8 mouse cellular contexts compared by ENCODE assay signal in the genomic region with DNA sequence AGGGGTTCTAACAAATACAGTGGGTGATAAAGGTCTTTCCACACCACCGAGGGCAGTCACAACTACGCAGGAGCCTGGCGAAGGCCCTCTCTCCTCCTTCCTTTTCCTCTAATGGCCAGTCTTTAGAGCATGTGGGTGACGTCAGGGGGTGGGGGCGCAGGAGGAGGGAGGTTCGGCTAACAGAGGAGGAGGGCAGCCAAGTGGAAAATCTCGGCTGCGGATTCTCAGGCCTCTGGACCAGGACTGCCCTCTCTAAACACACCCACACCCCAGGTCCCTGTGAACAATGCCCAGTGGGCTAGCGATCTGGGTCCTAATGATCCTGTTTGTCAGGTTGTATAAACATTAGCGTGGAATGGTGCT. TPM values are rescaled to one million over a fixed set of nuclear protein-coding genes. Genes with fewer than 3 reads are reported as not detected.
A peak's percentile ranks its signal among the peaks of the same experiment; 100 is the strongest.
DNase-seq lines count a peak whose midpoint lies in the region; ATAC-seq lines count a peak whose summit lies in the region.

No protein-coding gene starts in this region.

- peak overlapping the region; percentile 79 for H3K4me3 ChIP-seq in intestine, embryonic 14.5 days (ENCODE audit: low read depth, low read length)
- peak overlapping the region; percentile 27 for H3K4me3 ChIP-seq in macrophage (ENCODE audit: inconsistent target)

- peak; percentile 89 for DNase-seq in adrenal gland, postnatal 10 days
- peak; percentile 90 for DNase-seq in embryo, embryonic 10.5 days (ENCODE audit: low spot score)
- peak; percentile 80 for DNase-seq in gastrocnemius, postnatal 25 days
- DNase-seq in intestine, embryonic 14.5 days (ENCODE audit: low spot score), result peak; percentile 89
- DNase-seq in left cerebral cortex, adult 9 months (ENCODE audit: low spot score in 2 of 2), result peak; percentile 44 to 74
- peak; percentile 65 for DNase-seq in right cerebral cortex, postnatal 14 days
- DNase-seq in natural killer cell, adult 2 months (ENCODE audit: low spot score in 2 of 2), result no peak

- H3K79me2 ChIP-seq in macrophage (ENCODE audit: inconsistent target), result no peaks in the 10 kb centered on the region

- H3K9me3 ChIP-seq in intestine, embryonic 14.5 days (ENCODE audit: control insufficient read depth, low read length), result no peaks in the 10 kb centered on the region

- peak overlapping the region; percentile 84 for H3K9ac ChIP-seq in intestine, embryonic 14.5 days (ENCODE audit: low read length)

- peak overlapping the region; percentile 93 for H3K27ac ChIP-seq in intestine, embryonic 14.5 days (ENCODE audit: low read depth)
- H3K27ac ChIP-seq in macrophage, result no peak overlapping the region

- H3K4me1 ChIP-seq in intestine, embryonic 14.5 days (replicated peaks; ENCODE audit: control insufficient read depth, insufficient read depth, low read length), result 0 out of 2 replicates have a peak, but pooled peaks cover 9% of the 10 kb centered on the region

- no peaks in the 10 kb centered on the region for H3K27me3 ChIP-seq in intestine, embryonic 14.5 days (replicated peaks; ENCODE audit: control insufficient read depth, insufficient read depth, low read length)

- H3K36me3 ChIP-seq in intestine, embryonic 14.5 days (ENCODE audit: control insufficient read depth, insufficient read depth, low read length), result peaks cover 13% of the 10 kb centered on the region; the same call in 1 of the 2 replicates
- H3K36me3 ChIP-seq in macrophage (ENCODE audit: inconsistent target), result no peaks in the 10 kb centered on the region

- WGBS in intestine, embryonic 14.5 days, result 0% methylated on average over 9 of the region's 10 CpGs
- WGBS in macrophage (ENCODE audit: missing documents), result 3% methylated on average over 10 of the region's 10 CpGs

- H3K4me2 ChIP-seq in intestine, embryonic 14.5 days (ENCODE audit: low read length), result peak overlapping the region; percentile 62

- ATAC-seq in intestine, embryonic 14.5 days (replicated peaks; ENCODE audit: low FRiP score, low TSS enrichment, low read depth), result peak; percentile 88

RNA-seq across cellular contexts. Expression of gene Tcaf1, which starts 17.8 kb away (rescaled TPM):
- total RNA-seq in adrenal gland, postnatal 10 days (2021), result 10 to 100 TPM; 44.3 to 48.2 TPM
- 10 to 100 TPM in 1 of 2 experiments, 1 to 10 TPM in 1; 9.0 to 12.9 TPM for total RNA-seq in gastrocnemius, postnatal 25 days (2021)
- polyA plus RNA-seq in intestine, embryonic 14.5 days (2014; fragmentation: Nextera tagmentation; extraction: Ambion mirVana), result 77.1 and 85.5 TPM in 2 replicates
- total RNA-seq in macrophage (2018; cell fraction: chromatin; rRNA removed), result 1 to 10 TPM in 12 of 26 experiments, under 1 TPM in 13, not detected in 1; 0.25 to 3.9 (median 0.85) TPM
- total RNA-seq in macrophage (2018; cell fraction: cytosol; rRNA removed), result under 1 TPM; 0.14 to 0.84 (median 0.31) TPM
- 1 to 10 TPM in 7 of 26 experiments, under 1 TPM in 17, not detected in 2; 0.21 to 2.0 (median 0.61) TPM for total RNA-seq in macrophage (2018; cell fraction: nucleus; rRNA removed)
- polyA plus RNA-seq in macrophage (2018), result 0.69 to 0.89 TPM (median 0.70 TPM) in 3 replicates

RNA-seq across cellular contexts. Expression of gene Olfr453, which starts 47.0 kb away (rescaled TPM):
- not detected for total RNA-seq in adrenal gland, postnatal 10 days (2021)
- total RNA-seq in gastrocnemius, postnatal 25 days (2021), result not detected
- polyA plus RNA-seq in intestine, embryonic 14.5 days (2014; fragmentation: Nextera tagmentation; extraction: Ambion mirVana), result not detected in 2 replicates
- not detected for total RNA-seq in macrophage (2018; cell fraction: chromatin; rRNA removed)
- not detected for total RNA-seq in macrophage (2018; cell fraction: cytosol; rRNA removed)
- total RNA-seq in macrophage (2018; cell fraction: nucleus; rRNA removed), result not detected
- not detected in 3 replicates for polyA plus RNA-seq in macrophage (2018)

RNA-seq across cellular contexts. Expression of gene Tcaf2, which starts 47.1 kb away (rescaled TPM):
- 1 to 10 TPM; 7.8 to 8.9 TPM for total RNA-seq in adrenal gland, postnatal 10 days (2021)
- total RNA-seq in gastrocnemius, postnatal 25 days (2021), result 1 to 10 TPM; 2.4 to 4.3 TPM
- polyA plus RNA-seq in intestine, embryonic 14.5 days (2014; fragmentation: Nextera tagmentation; extraction: Ambion mirVana), result 3.4 and 3.5 TPM in 2 replicates
- total RNA-seq in macrophage (2018; cell fraction: chromatin; rRNA removed), result under 1 TPM in 1 of 26 experiments, not detected in 25; 0.57 TPM
- total RNA-seq in macrophage (2018; cell fraction: cytosol; rRNA removed), result not detected
- not detected for total RNA-seq in macrophage (2018; cell fraction: nucleus; rRNA removed)
- not detected in 3 replicates for polyA plus RNA-seq in macrophage (2018)

Comparison
In these comparisons a context has a peak if more than half of its experiments do, and no peak if none do; other contexts are left out.
1. DNase-seq: peak in adrenal gland, postnatal 10 days (single experiment), embryo, embryonic 10.5 days (single experiment), gastrocnemius, postnatal 25 days (single experiment), intestine, embryonic 14.5 days (single experiment), left cerebral cortex, adult 9 months (2 of 2) and right cerebral cortex, postnatal 14 days (single experiment); none in natural killer cell, adult 2 months (0 of 2).